Mouse (Mus musculus) adrenal gland, adult 10 weeks (tissue): ENCODE results near the gene Slc13a2. TPM values are rescaled to one million over a fixed set of nuclear protein-coding genes. Genes with fewer than 3 reads are reported as not detected.

Experiments
- polyA plus RNA-seq: library from polyadenylated mRNA; stranded (reverse); fragments of 350-450 nt; fragmentation: Illumina TruSeq; extraction: RNeasy Lipid Tissue Mini Kit (QIAGEN cat#74804); gene quantifications from one replicate; pipeline ENCODE4 v1.2.3, GENCODE M21; 2014; ENCODE audit warnings: low read depth, low replicate concordance

Slc13a2 gene
- not detected for polyA plus RNA-seq

DNA sequence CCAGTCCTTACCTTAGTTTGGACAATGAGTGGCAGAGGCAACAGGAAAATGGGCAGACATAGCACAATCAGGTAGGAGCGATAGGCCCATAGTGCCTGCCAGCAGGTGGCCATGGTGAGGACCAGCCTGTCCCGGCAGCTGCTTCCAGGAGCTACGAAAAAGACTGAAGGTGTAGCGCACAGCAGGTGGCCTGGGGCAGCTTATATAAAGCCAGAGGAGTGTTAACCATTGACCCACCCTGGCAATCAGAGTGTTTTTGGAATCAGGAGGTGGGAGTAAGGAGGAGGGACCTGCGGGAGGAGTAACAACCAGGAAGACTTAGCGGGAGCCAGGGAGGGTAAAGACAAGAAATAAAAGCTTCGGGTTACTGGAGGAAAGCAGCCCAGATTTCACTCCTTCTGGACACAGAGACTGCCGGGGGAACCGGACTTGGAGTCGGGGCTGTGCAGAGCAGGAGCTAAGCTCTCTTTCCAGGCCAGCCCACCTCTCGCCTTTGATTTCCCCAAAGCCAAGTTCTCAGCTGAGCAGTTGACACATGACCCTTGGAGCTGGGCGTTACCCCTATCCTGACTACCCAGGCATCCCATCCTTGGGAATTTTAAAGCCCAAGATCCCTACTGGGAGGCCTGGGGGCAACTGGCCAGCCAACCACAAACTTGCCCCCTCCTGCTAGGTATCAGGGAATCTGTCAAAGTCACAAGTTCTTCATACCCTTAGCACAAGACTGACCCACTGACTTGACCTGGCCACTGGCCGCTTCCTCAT is at the start of gene Slc13a2:
Gene Slc13a2 (minus strand): TSS at position 163 of the 765 bp plus-strand sequence.

GRCm38 (mm10) chr11:78465568-78466180 is 43.7 kb upstream of the Slc13a2 start, which contains the start of gene Slc46a1:
Gene Slc46a1 (plus strand): TSS chr11:78465697.

GRCm38 (mm10) chr11:78386508-78387043 is 35.4 kb downstream of the Slc13a2 start, which contains the start of gene Foxn1:
Gene Foxn1 (minus strand): TSS chr11:78386558.

Other genes starting within 250 kb of the Slc13a2 start
- 4.7 TPM for gene Nek8, start 245.5 kb downstream of the Slc13a2 start, polyA plus RNA-seq
- gene Tlcd1, start 245.5 kb downstream of the Slc13a2 start, polyA plus RNA-seq: 38.1 TPM
- gene Rpl23a, start 238.6 kb downstream of the Slc13a2 start, polyA plus RNA-seq: 709 TPM
- gene Rab34, start 233.8 kb downstream of the Slc13a2 start, polyA plus RNA-seq: 17.8 TPM
- 28.4 TPM for gene Proca1, start 228.8 kb downstream of the Slc13a2 start, polyA plus RNA-seq
- 49.5 TPM for gene Sdf2, start 176.5 kb downstream of the Slc13a2 start, polyA plus RNA-seq
- gene Supt6, start 176.2 kb downstream of the Slc13a2 start, polyA plus RNA-seq: 24.0 TPM
- 106 TPM for gene 2610507B11Rik, start 160.5 kb downstream of the Slc13a2 start, polyA plus RNA-seq
- gene BC030499, start 131.4 kb downstream of the Slc13a2 start, polyA plus RNA-seq: 0.58 TPM
- gene Spag5, start 120.7 kb downstream of the Slc13a2 start, polyA plus RNA-seq: 2.7 TPM
- gene Aldoc, start 99.2 kb downstream of the Slc13a2 start, polyA plus RNA-seq: 7.2 TPM
- 5.2 TPM for gene Pigs, start 93.8 kb downstream of the Slc13a2 start, polyA plus RNA-seq
- 5.7 TPM for gene Unc119, start 78.7 kb downstream of the Slc13a2 start, polyA plus RNA-seq
- not detected for gene Foxn1, start 35.7 kb downstream of the Slc13a2 start, polyA plus RNA-seq
- 1.5 TPM for gene Slc46a1, start 43.5 kb upstream of the Slc13a2 start, polyA plus RNA-seq
- 0.23 TPM for gene Sarm1, start 75.5 kb upstream of the Slc13a2 start, polyA plus RNA-seq
- gene Vtn, start 76.9 kb upstream of the Slc13a2 start, polyA plus RNA-seq: not detected
- not detected for gene Sebox, start 81.2 kb upstream of the Slc13a2 start, polyA plus RNA-seq
- 31.2 TPM for gene Tmem199, start 90.0 kb upstream of the Slc13a2 start, polyA plus RNA-seq
- 30.6 TPM for gene Poldip2, start 90.0 kb upstream of the Slc13a2 start, polyA plus RNA-seq
- 25.8 TPM for gene Tnfaip1, start 114.1 kb upstream of the Slc13a2 start, polyA plus RNA-seq
- gene Ift20, start 114.1 kb upstream of the Slc13a2 start, polyA plus RNA-seq: 50.4 TPM
- 19.9 TPM for gene Tmem97, start 128.6 kb upstream of the Slc13a2 start, polyA plus RNA-seq